Mouse (Mus musculus) embryonic fibroblast, embryonic 13.5 days (primary cell): ENCODE measurements around the gene Hsh2d.

Experiments
- CTCF ChIP-seq: IDR thresholded peaks from 2 replicates; pipeline ENCODE4 v1.5.1; 2011; ENCODE audit warnings: mild to moderate bottlenecking, control low read depth, low read length, moderate library complexity, borderline replicate concordance; ENCODE audit not compliant: insufficient read depth
- POLR2A ChIP-seq: IDR thresholded peaks from 2 replicates; pipeline ENCODE4 v1.6.1; 2011; ENCODE audit warnings: low read depth, mild to moderate bottlenecking, control low read depth, low read length, moderate library complexity

DNA sequence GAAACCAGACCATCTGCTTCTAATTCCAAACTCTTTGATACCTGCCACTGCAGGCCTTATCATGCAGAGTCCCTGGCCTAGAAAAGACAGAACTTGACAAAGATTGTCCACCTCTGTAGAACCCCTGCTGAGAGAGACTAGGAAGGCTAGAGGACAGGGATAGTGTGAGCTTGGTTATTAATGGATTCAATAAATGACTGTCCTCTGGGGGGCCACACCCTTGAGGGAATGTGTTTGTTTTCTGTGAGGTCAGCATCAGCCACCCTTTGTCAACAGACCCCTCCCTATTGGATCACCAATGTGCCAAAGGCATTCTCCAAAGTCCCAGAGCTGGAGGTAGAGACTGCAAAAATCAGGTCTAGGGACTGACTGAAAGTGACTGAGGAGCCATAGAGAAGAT lies 2.6 kb downstream of the Hsh2d start:
- TF ChIP-seq CTCF: no peak
- no peak for TF ChIP-seq POLR2A
